Comparison of ENCODE assay signal across 8 mouse cellular contexts in genomic region chr5:93000774-93001757, GRCm38 (mm10). TPM values are rescaled to one million over a fixed set of nuclear protein-coding genes. Genes with fewer than 3 reads are reported as not detected.
DNase-seq lines count a peak whose midpoint lies in the region; ATAC-seq and TF ChIP-seq lines count a peak whose summit lies in the region.

No protein-coding gene starts in this region.

- peaks cover 21% of the 10 kb centered on the region for H3K4me1 ChIP-seq in olfactory bulb, adult 2 months (ENCODE audit: control insufficient read depth, insufficient read depth, low read length)

- intact Hi-C loops in left cerebral cortex, postnatal 36 days (cut with DNase I): loop anchor here (2.0 to 10.0 kb wide), 2 partner anchors 46 to 134 kb away; no protein-coding TSS in a partner anchor

- WGBS in olfactory bulb, adult 2 months: 47% methylated on average over 17 of the region's 17 CpGs

- TF ChIP-seq POLR2A in olfactory bulb, adult 2 months (IDR thresholded peaks at IDR 0.05; ENCODE audit: insufficient read depth, low read depth, low read length): no peak

- no peak for TF ChIP-seq CTCF in olfactory bulb, adult 2 months (IDR thresholded peaks at IDR 0.05; ENCODE audit: insufficient read depth, low read depth, low read length)

- peak; percentile 37 to 44; a peak in 2 of 4 replicates for ATAC-seq in hematopoietic stem cell, adult 5-6 weeks (replicated peaks in 1 of 2; ENCODE audit: insufficient read depth in 1 of 2, low FRiP score in 2 of 2, low TSS enrichment in 1 of 2, low read depth in 1 of 2, poor library complexity in 2 of 2, severe bottlenecking in 2 of 2)

- no peak overlapping the region for H3K4me3 ChIP-seq in olfactory bulb, adult 2 months (ENCODE audit: insufficient read depth, low read depth, low read length)

- DNase-seq in kidney, adult 9 months: peak; percentile 43
- no peak for DNase-seq in kidney, adult 18-20 months
- DNase-seq in frontal cortex, adult 2 months (ENCODE audit: extremely low spot score in 1 of 2, low spot score in 1 of 2): peak; percentile 73 to 86
- peak; percentile 77 to 82 for DNase-seq in left cerebral cortex, postnatal 36 days (ENCODE audit: low spot score in 2 of 2)
- no peak for DNase-seq in adrenal gland, postnatal 4 days (ENCODE audit: low spot score in 2 of 2)
- DNase-seq in thymus, postnatal 0 days (ENCODE audit: low spot score): no peak

- H3K27ac ChIP-seq in olfactory bulb, adult 2 months (ENCODE audit: insufficient read depth, low read depth, low read length): peak overlapping the region; percentile 38; the same call in 1 of the 2 replicates

RNA-seq across cellular contexts. Expression of gene Sowahb, which starts 43.8 kb away (rescaled TPM):
- polyA plus RNA-seq in frontal cortex, adult 2 months (2012; rRNA removed): 5.2 and 5.4 TPM in 2 replicates
- total RNA-seq in hematopoietic stem cell, adult 5-6 weeks (2017): 0.19 TPM in 1 of 2 replicates, not detected in the other
- total RNA-seq in left cerebral cortex, postnatal 36 days (2021): 10 to 100 TPM; 17.7 to 22.5 TPM
- not detected in 2 replicates for polyA plus RNA-seq in olfactory bulb, adult 2 months (2012; ENCODE audit: insufficient read depth, insufficient read length, low replicate concordance, missing spikeins)
- under 1 TPM; 0.85 to 0.90 TPM for total RNA-seq in adrenal gland, postnatal 4 days (2021)
- 0.35 and 0.42 TPM in 2 replicates for polyA plus RNA-seq in thymus, postnatal 0 days (2015; fragmentation: Nextera tagmentation; extraction: Ambion mirVana)

Comparison
In these comparisons a context has a peak if more than half of its experiments do, and no peak if none do; other contexts are left out.
1. DNase-seq: peak in kidney, adult 9 months (single experiment), frontal cortex, adult 2 months (2 of 2) and left cerebral cortex, postnatal 36 days (2 of 2); none in kidney, adult 18-20 months (single experiment), adrenal gland, postnatal 4 days (0 of 2) and thymus, postnatal 0 days (single experiment).
2. RNA of gene Sowahb, which starts 43.8 kb away (total RNA-seq): 17.7 to 22.5 TPM in left cerebral cortex, postnatal 36 days; 0.85 to 0.90 TPM in adrenal gland, postnatal 4 days and 0.19 TPM in hematopoietic stem cell, adult 5-6 weeks; every median in the first group is over 4 times any median in the second.